Mouse (Mus musculus) ES-Bruce4 (cell line): Measurements from ENCODE around the gene Osbpl6. TPM values are rescaled to one million over a fixed set of nuclear protein-coding genes. Genes with fewer than 3 reads are reported as not detected.

Experiments used
- H3K27ac ChIP-seq: 2 replicates; pipeline ENCODE4 v1.5.1; 2012; ENCODE audit warnings: low read length, inconsistent platforms; ENCODE audit not compliant: insufficient read depth
- H3K27me3 ChIP-seq: 2 replicates; pipeline ENCODE4 v1.6.1; 2012; ENCODE audit warnings: mild to moderate bottlenecking, low read length, inconsistent platforms; ENCODE audit not compliant: control insufficient read depth, poor library complexity, insufficient read depth, severe bottlenecking
- H3K36me3 ChIP-seq: 2 replicates; pipeline ENCODE4 v1.6.1; 2012; ENCODE audit warnings: inconsistent platforms, mild to moderate bottlenecking, low read length, moderate library complexity; ENCODE audit not compliant: control insufficient read depth, poor library complexity, insufficient read depth, severe bottlenecking
- H3K4me1 ChIP-seq: one replicate; pipeline ENCODE4 v1.8.1; 2011; ENCODE audit warnings: low read length; ENCODE audit not compliant: control insufficient read depth, insufficient read depth
- H3K4me3 ChIP-seq: 2 replicates; pipeline ENCODE4 v1.5.1; 2011; ENCODE audit warnings: low read depth, mild to moderate bottlenecking, low read length
- H3K9ac ChIP-seq: 2 replicates; pipeline ENCODE4 v1.6.1; 2012; ENCODE audit warnings: low read depth, mild to moderate bottlenecking, inconsistent platforms; ENCODE audit not compliant: poor library complexity, severe bottlenecking
- H3K9me3 ChIP-seq: replicated peaks from 2 replicates; pipeline ENCODE4 v1.6.1; 2012; ENCODE audit warnings: mild to moderate bottlenecking, low read length, inconsistent platforms; ENCODE audit not compliant: control insufficient read depth, poor library complexity, insufficient read depth, severe bottlenecking
- CTCF ChIP-seq: IDR thresholded peaks from one replicate; pipeline ENCODE4 v1.8.1; 2011; ENCODE audit warnings: low read depth, low read length
- EP300 ChIP-seq: IDR thresholded peaks from 2 replicates; pipeline ENCODE4 v1.6.1; 2011; ENCODE audit warnings: low read depth, low read length; ENCODE audit not compliant: insufficient read depth
- POLR2A ChIP-seq: IDR thresholded peaks from one replicate; pipeline ENCODE4 v1.8.1; 2011; ENCODE audit warnings: low read length; ENCODE audit not compliant: insufficient read depth
- polyA plus RNA-seq: library from polyadenylated mRNA; stranded (reverse); fragments of >200 nt; gene quantifications from 2 replicates; pipeline ENCODE4 v1.2.4, GENCODE M21; 2011; ENCODE audit warnings: low read depth; ENCODE audit not compliant: missing spikeins, insufficient read depth, insufficient read length

Gene Osbpl6
- polyA plus RNA-seq, 1 experiment = 6.6 TPM

DNA sequence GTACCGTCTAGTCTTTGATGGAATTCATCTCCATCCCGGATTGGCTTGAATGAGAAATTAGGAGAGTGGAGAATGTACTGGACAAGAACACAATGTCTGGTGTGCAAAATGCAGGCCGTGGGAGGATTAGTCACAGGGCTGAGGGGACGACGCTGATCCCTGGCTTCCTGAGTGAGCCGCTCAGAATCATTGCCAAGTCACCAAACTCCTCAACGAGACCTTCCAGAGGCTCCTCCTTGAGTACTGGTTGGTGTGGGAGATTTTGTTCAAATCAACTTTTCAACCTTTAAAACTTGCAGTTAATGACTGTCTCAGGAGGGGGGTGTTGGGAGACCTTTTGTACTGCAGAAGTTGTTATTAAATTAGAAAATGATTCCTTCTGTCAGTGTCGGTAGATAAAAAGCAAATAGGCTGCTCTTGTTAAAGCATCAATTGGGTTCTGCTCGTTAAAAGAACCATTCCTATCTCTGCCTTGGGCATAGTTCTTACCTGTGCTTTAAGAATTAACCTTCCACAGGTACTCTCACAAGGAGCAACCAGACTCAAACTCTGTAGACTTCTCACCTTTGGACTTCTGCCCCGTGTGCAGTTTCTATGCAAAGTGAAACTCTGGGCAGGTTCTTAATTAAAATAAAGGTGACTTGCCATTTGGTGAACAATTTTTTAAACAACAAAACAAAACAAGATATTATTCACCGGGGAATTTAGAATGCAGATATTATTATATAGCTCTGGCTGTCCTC is 89.9 kb downstream of the Osbpl6 start:
- no peak overlapping the region for H3K4me3 ChIP-seq
- no peaks in the 10 kb centered on the region for H3K36me3 ChIP-seq
- TF ChIP-seq EP300 (no peak), CTCF (no peak), POLR2A (no peak)
- H3K9ac ChIP-seq = no peak overlapping the region
- no peaks in the 10 kb centered on the region for H3K9me3 ChIP-seq
- no peaks in the 10 kb centered on the region for H3K27me3 ChIP-seq
- no peaks in the 10 kb centered on the region for H3K4me1 ChIP-seq
- H3K27ac ChIP-seq = no peak overlapping the region

DNA sequence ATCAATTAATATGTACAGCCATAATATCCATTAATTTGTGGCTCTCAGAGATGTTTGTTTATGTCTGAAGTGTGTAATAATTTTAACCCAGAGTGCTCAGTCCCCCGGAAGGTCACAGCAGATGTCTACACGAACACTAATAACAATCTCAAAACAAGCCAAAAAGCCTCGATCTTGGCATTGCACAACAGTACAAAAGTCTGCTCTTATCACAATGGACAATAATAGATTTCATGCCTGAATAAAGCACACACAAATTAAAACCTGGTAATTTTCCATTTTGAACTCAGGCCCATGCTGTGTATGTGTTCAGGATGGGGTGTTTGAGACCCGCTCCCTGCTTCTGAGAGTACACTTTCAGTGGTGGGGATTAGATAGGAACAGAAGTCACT is 90.4 kb downstream of the Osbpl6 start:
- Histone ChIP-seq H3K4me3 (no peak overlapping the region), H3K36me3 (no peaks in the 10 kb centered on the region), H3K9me3 (no peaks in the 10 kb centered on the region), H3K27me3 (no peaks in the 10 kb centered on the region), H3K4me1 (no peaks in the 10 kb centered on the region), H3K9ac (no peak overlapping the region), H3K27ac (no peak overlapping the region)
- no peak for TF ChIP-seq EP300
- no peak for TF ChIP-seq CTCF
- TF ChIP-seq POLR2A = no peak

DNA sequence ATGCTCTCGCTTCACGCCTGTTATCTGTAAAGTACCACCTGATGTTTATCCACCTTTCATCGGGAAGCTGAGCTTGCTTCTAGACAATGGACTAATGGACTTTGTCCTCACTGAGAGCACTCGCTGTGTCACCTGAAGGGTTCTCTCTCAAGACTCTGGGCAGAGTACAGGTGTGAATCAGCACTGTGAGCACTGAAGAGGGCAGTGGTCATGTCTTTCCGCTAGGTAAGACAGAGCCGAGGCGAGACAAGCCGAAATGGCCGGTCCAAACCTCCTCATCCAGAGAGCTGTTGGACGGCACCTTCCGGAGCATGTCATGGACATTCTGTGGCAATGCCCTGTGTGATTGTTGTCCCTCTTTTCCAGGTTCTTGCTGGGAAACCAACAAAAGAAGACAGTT is 92.6 kb downstream of the Osbpl6 start:
- Histone ChIP-seq H3K9ac (no peak overlapping the region), H3K4me3 (no peak overlapping the region), H3K27ac (no peak overlapping the region), H3K9me3 (no peaks in the 10 kb centered on the region), H3K36me3 (no peaks in the 10 kb centered on the region), H3K27me3 (no peaks in the 10 kb centered on the region), H3K4me1 (no peaks in the 10 kb centered on the region)
- TF ChIP-seq EP300 (no peak), CTCF (no peak), POLR2A (no peak)

DNA sequence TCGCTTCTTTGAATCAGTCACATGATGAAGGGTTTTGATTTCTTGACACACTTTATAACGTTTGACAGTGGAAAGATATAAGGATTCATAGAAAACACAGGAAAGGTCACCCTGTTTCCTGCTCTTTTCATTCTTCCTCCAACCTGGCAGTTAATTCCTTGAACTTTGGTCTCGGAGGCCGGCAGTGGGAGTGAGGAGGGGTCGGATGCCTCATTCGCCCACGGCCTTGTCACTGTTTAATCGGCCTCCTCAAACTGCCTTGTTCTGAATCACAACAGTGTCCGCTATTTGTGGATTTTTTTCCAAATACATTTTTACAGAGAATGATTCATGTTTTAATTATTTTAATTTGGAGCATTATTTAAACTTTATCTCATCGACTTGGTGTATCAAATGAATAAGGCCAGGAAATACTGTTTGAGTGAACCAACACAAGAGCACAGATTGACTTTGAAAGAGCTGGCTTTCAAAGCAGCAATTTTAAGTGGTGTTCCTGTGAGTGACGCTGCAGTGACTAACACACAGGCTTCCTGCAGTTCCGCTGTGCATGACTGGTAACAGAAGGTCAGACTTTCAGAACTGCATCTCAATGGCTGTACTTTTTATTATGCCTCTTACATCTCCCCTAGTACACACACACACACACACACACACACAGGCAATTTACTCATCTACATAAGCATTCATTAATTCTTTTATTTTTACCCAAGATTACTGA is 98.0 kb downstream of the Osbpl6 start:
- no peak for TF ChIP-seq CTCF
- TF ChIP-seq POLR2A = no peak
- TF ChIP-seq EP300 = no peak
- Histone ChIP-seq H3K27ac (no peak overlapping the region), H3K9me3 (no peaks in the 10 kb centered on the region), H3K4me1 (no peaks in the 10 kb centered on the region), H3K36me3 (no peaks in the 10 kb centered on the region), H3K4me3 (no peak overlapping the region), H3K27me3 (no peaks in the 10 kb centered on the region), H3K9ac (no peak overlapping the region)

DNA sequence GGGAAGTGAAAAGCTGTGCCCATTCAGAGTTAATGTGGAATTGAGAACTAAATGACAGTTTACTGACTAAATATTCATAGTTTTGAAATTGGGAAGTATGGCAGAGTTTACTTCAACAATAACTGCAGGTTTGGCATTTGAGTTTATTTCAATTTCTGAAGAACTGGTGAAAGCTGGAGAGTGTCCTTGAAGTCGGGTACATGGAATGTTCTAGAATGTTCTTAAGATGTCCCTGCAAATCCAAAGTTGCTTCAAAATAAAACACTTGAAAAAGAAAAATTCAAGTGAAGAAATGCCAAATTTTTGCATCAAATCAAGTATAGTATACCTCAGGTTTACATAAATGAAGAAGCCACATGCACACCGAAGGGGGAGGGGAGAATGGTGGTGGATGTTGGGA is 98.7 kb downstream of the Osbpl6 start:
- no peak overlapping the region for H3K27ac ChIP-seq
- no peaks in the 10 kb centered on the region for H3K4me1 ChIP-seq
- TF ChIP-seq POLR2A (no peak), CTCF (no peak), EP300 (no peak)
- H3K4me3 ChIP-seq = no peak overlapping the region
- no peaks in the 10 kb centered on the region for H3K9me3 ChIP-seq
- no peaks in the 10 kb centered on the region for H3K36me3 ChIP-seq
- no peak overlapping the region for H3K9ac ChIP-seq
- no peaks in the 10 kb centered on the region for H3K27me3 ChIP-seq

DNA sequence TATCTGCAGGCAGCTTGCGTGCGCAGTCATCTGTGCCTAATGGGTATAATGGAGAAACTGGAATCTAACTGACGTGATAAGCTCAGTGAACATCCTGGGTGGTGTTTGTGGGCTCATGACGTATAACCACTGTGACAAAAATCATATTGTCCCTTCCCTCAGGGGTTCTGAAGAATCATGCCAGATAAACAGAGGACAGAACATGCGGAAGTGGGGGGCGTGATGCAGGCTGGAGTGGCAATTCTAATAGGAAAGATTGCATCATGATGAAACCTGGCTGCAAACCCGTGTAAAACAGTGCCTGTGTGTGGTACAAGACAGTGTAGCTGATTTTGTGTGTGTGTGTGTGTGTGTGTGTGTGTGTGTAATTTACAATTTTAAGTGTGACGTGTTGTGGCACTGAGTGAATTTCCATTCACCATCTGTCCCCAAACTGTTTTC is 105.0 kb downstream of the Osbpl6 start:
- TF ChIP-seq EP300 (no peak), POLR2A (no peak), CTCF (no peak)
- Histone ChIP-seq H3K4me3 (no peak overlapping the region), H3K9ac (no peak overlapping the region)

More for the DNA sequence above, 105.0 kb downstream of the Osbpl6 start:
- Histone ChIP-seq H3K27me3 (no peaks in the 10 kb centered on the region), H3K27ac (no peak overlapping the region), H3K36me3 (no peaks in the 10 kb centered on the region), H3K9me3 (no peaks in the 10 kb centered on the region), H3K4me1 (no peaks in the 10 kb centered on the region)
